Mouse (Mus musculus) embryo, embryonic 11 days (tissue): ENCODE measurements around the gene Ddi2.
A peak's percentile ranks its signal among the peaks of the same experiment; 100 is the strongest.

Experiments used
- DNase-seq: peaks from one replicate; pipeline ENCODE4 v3.0.0-alpha.2; 2015

The Ddi2 gene

DNA sequence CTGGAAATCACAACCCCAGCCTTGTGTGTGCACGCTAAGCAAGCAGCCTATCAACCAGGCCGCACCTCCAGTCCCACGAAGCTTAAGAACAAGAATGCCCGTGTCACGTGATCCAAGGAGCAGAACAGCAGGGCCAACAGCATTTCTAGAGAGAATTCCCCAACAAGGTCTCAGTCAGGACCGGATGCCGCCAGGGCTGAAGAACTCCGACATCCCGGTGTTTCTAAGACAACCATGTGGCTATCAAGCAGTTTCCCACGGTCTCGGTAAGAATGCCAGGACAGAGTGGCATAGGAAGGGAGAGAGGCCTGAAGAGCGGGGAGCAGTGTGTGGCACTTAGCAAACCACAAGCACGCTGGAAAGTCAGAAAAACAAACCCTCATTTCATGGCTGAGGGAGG, 69.4 kb downstream of the Ddi2 start:
- DNase-seq: no peak

GRCm38 (mm10) chr4:141653044-141653443, 70.2 kb downstream of the Ddi2 start:
- DNase-seq: no peak

- no peak for DNase-seq
Observed at GRCm38 (mm10) chr4:141651944-141652343, 71.3 kb downstream of the Ddi2 start.

- DNase-seq: no peak
Observed at GRCm38 (mm10) chr4:141651286-141651685, 71.9 kb downstream of the Ddi2 start.

- no peak for DNase-seq
Observed at GRCm38 (mm10) chr4:141649244-141649643, 74.0 kb downstream of the Ddi2 start.

- no peak for DNase-seq
Observed at GRCm38 (mm10) chr4:141648262-141648661, 75.0 kb downstream of the Ddi2 start.

- no peak for DNase-seq
Observed at GRCm38 (mm10) chr4:141647187-141647586, 76.0 kb downstream of the Ddi2 start.

DNA sequence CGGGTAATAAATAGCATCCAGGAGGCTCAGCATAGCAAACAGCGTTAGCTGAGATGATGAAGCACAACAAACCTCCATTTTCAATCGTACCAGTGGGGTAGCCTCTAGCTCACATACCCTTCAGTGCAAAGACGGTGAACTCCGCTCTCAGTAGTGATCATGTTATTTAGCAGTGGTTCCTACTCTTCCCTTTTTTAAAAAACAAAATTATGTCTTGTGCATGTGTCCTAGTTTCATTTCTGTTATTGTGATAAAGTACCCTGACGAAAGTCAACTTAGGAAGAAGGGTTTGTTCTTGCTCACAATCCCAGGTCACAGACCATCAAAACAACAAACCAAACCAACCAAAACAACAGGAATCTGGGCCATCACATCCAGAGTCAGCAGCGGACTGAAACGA, 77.2 kb downstream of the Ddi2 start:
- DNase-seq: no peak

- no peak for DNase-seq
Observed at GRCm38 (mm10) chr4:141643118-141643855, 79.9 kb downstream of the Ddi2 start.

DNA sequence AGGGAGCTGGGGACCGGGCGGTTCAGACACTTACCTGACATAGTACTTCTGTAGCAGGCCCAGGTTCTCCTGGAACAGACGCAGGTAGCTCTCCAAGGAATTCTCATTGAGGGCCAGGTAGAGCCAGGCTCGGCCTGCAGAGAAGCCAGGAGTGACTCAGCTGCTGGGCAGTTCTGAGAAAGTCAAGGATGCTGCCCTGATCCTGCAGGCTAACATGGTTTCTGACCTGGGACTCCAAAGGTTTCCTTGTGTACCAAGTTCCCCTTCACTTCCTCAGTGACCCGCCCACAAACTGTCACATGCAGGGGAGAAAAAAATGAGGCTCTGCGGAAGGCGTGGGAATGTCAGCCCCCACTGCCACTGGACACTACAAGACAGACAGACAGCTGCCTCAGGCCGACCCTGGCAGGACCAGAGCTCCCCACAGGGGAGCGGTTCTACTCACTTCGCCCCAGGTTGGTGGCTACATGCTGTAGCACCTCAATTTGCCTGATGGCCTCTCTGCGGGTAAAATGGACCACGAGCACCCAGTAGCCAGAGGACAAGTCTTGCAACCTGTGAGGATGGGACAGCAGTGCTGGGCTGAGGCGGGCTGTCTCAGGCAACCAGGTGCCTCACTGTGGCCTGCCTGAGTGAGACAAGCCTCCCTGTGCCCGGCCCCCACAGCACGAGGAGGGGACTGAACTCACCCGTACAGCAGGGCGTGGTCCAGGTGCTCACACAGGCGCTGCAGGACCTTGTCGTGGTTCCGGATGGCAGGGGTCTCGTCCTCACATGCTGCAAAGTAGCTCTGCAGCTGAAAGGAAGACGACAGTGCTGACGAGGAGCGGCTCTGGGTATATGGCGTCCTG, 81.0 kb downstream of the Ddi2 start:
- no peak for DNase-seq

DNA sequence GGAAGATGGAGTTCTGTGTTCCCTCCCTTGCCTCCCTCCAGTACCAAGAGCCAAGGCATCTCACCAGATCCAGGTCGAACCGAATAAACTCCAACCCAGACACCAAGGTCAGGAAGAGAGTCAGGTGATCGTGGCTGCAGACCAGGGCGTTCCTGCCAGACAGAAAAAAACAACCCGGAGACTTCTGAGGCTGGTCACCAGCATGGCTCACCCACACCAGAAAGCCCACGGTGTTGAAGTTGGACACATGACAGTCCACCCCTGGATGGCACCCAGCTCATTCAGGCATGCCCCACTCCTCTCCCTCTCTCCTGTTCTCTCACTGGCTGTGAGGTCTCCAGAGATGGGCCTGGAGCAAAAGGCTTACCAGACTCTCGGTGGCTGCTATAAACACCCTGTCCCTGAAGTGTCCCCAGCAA, 81.9 kb downstream of the Ddi2 start:
- DNase-seq: no peak

DNA sequence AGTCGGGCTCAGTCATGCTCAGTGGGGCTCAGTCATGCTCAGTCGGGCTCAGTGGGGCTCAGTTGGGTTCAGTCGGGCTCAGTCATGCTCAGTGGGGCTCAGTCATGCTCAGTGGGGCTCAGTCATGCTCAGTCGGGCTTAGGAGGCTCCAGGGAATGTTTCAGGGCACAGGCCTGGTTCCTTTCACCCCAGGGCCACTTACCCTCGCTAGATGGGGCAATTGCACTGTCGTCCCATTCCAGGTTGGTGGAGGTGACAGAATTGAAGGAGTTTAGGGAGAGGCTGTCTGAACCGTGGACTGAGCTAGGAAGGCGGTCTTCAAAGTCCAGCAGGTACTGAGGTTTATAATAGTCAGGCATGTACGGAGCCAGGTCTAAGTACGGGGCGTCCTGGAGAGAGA, 83.7 kb downstream of the Ddi2 start:
- no peak for DNase-seq

DNA sequence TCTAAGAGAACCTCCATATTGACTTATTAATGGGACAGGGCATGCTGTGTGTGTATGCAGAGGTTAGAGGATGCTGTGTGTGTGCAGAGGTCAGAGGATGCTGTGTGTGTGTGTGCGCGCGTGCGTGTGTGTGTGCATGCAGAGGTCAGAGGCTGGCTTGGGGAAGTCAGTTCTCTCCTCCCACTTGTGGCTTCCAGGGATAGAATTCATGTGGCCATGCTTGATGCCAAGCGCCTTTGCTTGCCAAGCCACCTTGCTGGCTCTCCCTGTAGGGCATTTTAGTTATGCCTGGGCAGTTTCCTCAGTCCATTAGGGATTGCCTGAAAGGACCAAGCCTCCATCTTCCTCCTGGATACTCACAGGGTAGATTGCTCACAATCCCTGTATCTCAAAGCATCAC, 86.5 kb downstream of the Ddi2 start:
- no peak for DNase-seq

DNA sequence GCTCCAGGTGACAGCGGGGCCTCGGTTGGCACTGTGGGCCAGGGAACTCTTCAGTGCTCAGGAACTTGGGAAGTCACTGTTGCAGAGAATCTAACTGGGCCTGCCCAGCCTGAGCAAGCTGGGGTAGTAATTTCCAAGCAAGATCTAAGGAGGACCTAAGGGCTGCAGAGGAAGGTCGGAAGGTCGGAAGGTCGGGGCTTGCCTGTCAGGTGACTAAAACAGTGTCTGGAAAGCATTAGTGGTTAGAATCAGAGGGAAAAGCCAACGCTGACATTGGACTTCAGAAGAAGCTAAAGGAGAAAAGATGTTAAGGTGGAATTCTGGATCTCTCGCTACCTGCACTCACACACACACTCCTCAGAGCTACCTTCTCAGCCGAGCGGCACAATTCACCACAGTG, 87.2 kb downstream of the Ddi2 start:
- peak; percentile 41 for DNase-seq

DNA sequence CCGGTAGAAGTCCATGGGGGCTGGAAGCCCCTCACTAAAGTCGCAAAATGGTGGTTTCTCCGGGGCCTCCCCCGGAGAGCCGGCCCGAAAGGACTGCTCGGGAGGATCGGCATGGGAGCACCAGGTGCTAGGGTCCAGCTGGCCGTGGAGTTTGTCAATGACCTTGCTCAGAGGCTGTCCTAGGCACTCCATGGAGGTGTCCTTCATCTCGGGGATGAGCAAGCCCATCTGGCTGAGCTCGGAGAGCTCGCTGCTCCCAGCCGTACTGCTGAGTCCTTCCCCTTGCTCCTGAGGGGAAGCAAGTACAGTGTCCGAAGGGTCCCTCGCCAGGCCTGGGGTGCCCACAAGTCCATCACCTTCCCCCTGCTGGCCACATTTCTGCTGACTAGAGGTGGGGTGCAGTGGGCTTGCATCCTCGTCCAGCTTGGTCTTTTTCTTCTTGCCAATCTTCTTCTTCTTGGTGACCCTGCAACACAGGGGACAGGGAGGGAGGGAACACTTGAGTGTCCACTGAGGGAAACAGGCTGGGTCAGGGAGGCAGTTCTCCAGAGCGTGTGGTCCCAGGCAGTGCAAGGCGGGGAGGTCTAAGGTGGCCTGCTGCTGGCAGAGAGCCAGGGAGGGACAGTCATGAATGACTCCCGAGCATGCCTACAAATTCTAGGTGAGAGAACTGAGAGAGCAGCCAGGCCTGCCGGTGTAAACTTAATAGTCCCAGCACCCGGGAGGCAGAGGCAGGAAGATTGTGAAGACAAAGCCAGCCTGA, 90.9 kb downstream of the Ddi2 start:
- no peak for DNase-seq

DNA sequence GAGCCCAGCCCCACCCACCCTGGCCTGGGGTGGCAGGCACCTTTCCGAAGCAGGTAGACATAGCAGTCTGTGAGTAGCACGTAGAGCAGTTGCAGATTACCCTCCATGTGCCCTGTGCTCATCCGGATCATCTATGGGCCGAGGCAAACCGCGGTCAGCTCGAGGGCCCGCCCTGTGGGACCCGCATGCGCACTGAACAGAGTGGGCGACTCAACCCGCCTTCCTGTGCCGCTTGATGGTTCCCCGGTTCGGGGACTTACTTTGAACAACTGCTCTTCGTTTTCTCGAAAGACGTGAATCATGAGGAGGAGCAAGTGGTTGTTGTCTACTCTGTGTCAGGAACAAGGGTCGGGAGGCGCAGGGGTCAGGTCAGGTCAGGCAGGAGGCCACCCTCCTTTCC, 92.0 kb downstream of the Ddi2 start:
- no peak for DNase-seq

DNA sequence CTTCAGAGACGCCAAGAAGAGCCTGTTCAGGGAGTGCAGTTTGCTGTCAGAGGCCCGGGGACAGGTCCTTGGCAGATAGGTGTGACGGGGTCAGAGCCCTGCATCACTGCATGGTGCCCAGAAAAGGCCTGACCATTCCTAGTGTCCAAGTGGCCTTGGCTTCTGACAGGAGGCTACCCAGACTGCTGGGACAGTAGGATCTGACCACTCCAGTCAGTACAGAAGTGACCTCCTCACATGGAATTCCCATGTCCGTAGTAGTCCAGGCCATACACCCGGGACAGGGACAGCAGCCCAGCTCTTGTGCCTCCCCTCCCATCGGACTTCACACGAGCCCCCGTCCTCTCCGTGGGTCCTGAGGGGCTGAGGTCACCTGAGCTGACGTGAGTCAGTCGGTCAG, 93.2 kb downstream of the Ddi2 start:
- DNase-seq: no peak

GRCm38 (mm10) chr4:141628661-141629060, 94.6 kb downstream of the Ddi2 start:
- DNase-seq: no peak
